Mouse (Mus musculus): Measurements from ENCODE around the gene Ccdc43. TPM values are rescaled to one million over a fixed set of nuclear protein-coding genes. Genes with fewer than 3 reads are reported as not detected.
A peak's percentile ranks its signal among the peaks of the same experiment; 100 is the strongest.

Gene Ccdc43
- polyA plus RNA-seq, 1 experiment from 2014 or later = 71.1 TPM

DNA sequence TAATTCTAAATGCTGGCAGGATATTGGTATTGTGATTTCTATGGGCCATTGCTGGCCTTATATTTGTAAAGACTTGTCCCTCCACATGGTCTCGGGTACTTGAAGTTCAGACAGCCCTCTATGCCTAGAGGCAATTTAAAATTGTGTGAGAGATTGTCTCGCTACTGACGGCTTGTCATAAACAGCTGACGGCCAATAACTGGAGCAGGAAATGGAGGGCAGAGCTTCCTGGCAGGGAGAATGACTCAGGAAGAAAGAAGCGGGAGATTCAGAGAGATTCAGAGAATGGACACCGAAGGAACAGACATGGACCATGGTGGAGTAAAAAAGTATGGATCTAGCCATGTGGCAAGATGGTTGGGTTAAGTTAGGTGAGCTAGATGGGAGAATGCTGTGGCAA lies 40.7 kb downstream of the Ccdc43 start:
- no peak overlapping the region for H3K9ac ChIP-seq (replicated peaks; ENCODE audit: low read length)
- H3K4me2 ChIP-seq (ENCODE audit: low read depth, low read length) = no peak overlapping the region
- no peaks in the 10 kb centered on the region for H3K4me1 ChIP-seq (ENCODE audit: control insufficient read depth, insufficient read depth, low read length)
- DNase-seq (ENCODE audit: low spot score) (no peak), ATAC-seq (replicated peaks; ENCODE audit: insufficient number of reproducible peaks, low FRiP score, low TSS enrichment, low read depth) (no peak)
- H3K36me3 ChIP-seq (replicated peaks; ENCODE audit: control insufficient read depth, insufficient read depth, low read depth, low read length) = no peaks in the 10 kb centered on the region
- H3K27me3 ChIP-seq (ENCODE audit: control insufficient read depth, insufficient read depth, low read length) = no peaks in the 10 kb centered on the region
- no peak overlapping the region for H3K27ac ChIP-seq (replicated peaks; ENCODE audit: low read depth, low read length)
- H3K9me3 ChIP-seq (replicated peaks; ENCODE audit: control insufficient read depth, low read length) = no peaks in the 10 kb centered on the region
- no peak overlapping the region for H3K4me3 ChIP-seq (ENCODE audit: low read depth, low read length)
- 60% methylated on average over 6 of the region's 6 CpGs for WGBS

GRCm38 (mm10) chr11:102656326-102656926 lies 41.2 kb downstream of the Ccdc43 start:
- 18% methylated on average over 4 of the region's 4 CpGs for WGBS

GRCm38 (mm10) chr11:102655888-102656287 lies 41.7 kb downstream of the Ccdc43 start:
- H3K9me3 ChIP-seq (replicated peaks; ENCODE audit: control insufficient read depth, low read length) = no peaks in the 10 kb centered on the region
- H3K4me2 ChIP-seq (ENCODE audit: low read depth, low read length) = no peak overlapping the region
- H3K36me3 ChIP-seq (replicated peaks; ENCODE audit: control insufficient read depth, insufficient read depth, low read depth, low read length) = no peaks in the 10 kb centered on the region
- no peaks in the 10 kb centered on the region for H3K4me1 ChIP-seq (ENCODE audit: control insufficient read depth, insufficient read depth, low read length)
- ATAC-seq (replicated peaks; ENCODE audit: insufficient number of reproducible peaks, low FRiP score, low TSS enrichment, low read depth) (no peak), DNase-seq (ENCODE audit: low spot score) (no peak)
- no peak overlapping the region for H3K9ac ChIP-seq (replicated peaks; ENCODE audit: low read length)
- H3K27ac ChIP-seq (replicated peaks; ENCODE audit: low read depth, low read length) = no peak overlapping the region
- 71% methylated on average over 8 of the region's 8 CpGs for WGBS
- no peaks in the 10 kb centered on the region for H3K27me3 ChIP-seq (ENCODE audit: control insufficient read depth, insufficient read depth, low read length)
- no peak overlapping the region for H3K4me3 ChIP-seq (ENCODE audit: low read depth, low read length)

More at GRCm38 (mm10) chr11:102656326-102656926, 41.2 kb downstream of the Ccdc43 start:
- Histone ChIP-seq H3K36me3 (replicated peaks; ENCODE audit: control insufficient read depth, insufficient read depth, low read depth, low read length) (no peaks in the 10 kb centered on the region), H3K9me3 (replicated peaks; ENCODE audit: control insufficient read depth, low read length) (no peaks in the 10 kb centered on the region), H3K27me3 (ENCODE audit: control insufficient read depth, insufficient read depth, low read length) (no peaks in the 10 kb centered on the region), H3K9ac (replicated peaks; ENCODE audit: low read length) (no peak overlapping the region), H3K27ac (replicated peaks; ENCODE audit: low read depth, low read length) (no peak overlapping the region), H3K4me2 (ENCODE audit: low read depth, low read length) (no peak overlapping the region), H3K4me1 (ENCODE audit: control insufficient read depth, insufficient read depth, low read length) (no peaks in the 10 kb centered on the region), H3K4me3 (ENCODE audit: low read depth, low read length) (no peak overlapping the region)
- ATAC-seq (replicated peaks; ENCODE audit: insufficient number of reproducible peaks, low FRiP score, low TSS enrichment, low read depth) (no peak), DNase-seq (ENCODE audit: low spot score) (peak; percentile 60)

- no peak overlapping the region for H3K9ac ChIP-seq (replicated peaks; ENCODE audit: low read length)
- DNase-seq (ENCODE audit: low spot score) (peak; percentile 48), ATAC-seq (replicated peaks; ENCODE audit: insufficient number of reproducible peaks, low FRiP score, low TSS enrichment, low read depth) (no peak)
- no peaks in the 10 kb centered on the region for H3K9me3 ChIP-seq (replicated peaks; ENCODE audit: control insufficient read depth, low read length)
- H3K27me3 ChIP-seq (ENCODE audit: control insufficient read depth, insufficient read depth, low read length) = no peaks in the 10 kb centered on the region
- H3K27ac ChIP-seq (replicated peaks; ENCODE audit: low read depth, low read length) = no peak overlapping the region
- H3K4me1 ChIP-seq (ENCODE audit: control insufficient read depth, insufficient read depth, low read length) = no peaks in the 10 kb centered on the region
- WGBS = 61% methylated on average over 3 of the region's 3 CpGs
- no peak overlapping the region for H3K4me3 ChIP-seq (ENCODE audit: low read depth, low read length)
- no peak overlapping the region for H3K4me2 ChIP-seq (ENCODE audit: low read depth, low read length)
- no peaks in the 10 kb centered on the region for H3K36me3 ChIP-seq (replicated peaks; ENCODE audit: control insufficient read depth, insufficient read depth, low read depth, low read length)
These were observed 44.7 kb downstream of the Ccdc43 start for GRCm38 (mm10) chr11:102652844-102653243.

DNA sequence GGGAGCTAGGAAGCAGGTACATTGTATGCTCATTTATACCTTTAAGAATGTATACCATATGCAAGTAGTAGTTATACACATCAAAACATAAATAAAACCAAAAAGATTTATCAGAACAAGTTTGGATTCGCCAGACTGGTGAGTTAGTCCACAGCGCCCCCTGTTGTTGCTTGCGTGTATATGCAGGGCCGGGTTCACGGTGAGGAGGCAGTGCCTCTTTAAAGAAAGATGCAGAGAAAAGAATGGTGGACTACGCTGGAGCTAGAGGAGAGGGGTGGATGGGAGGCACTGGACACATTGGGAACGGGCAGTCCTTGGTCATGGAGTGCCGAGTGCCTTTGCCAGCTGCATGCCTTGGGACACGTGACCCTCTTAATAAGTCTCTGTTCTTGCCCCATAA lies 46.2 kb downstream of the Ccdc43 start:
- Histone ChIP-seq H3K27me3 (ENCODE audit: control insufficient read depth, insufficient read depth, low read length) (no peaks in the 10 kb centered on the region), H3K27ac (replicated peaks; ENCODE audit: low read depth, low read length) (no peak overlapping the region), H3K4me2 (ENCODE audit: low read depth, low read length) (no peak overlapping the region), H3K4me3 (ENCODE audit: low read depth, low read length) (no peak overlapping the region), H3K9ac (replicated peaks; ENCODE audit: low read length) (no peak overlapping the region), H3K36me3 (replicated peaks; ENCODE audit: control insufficient read depth, insufficient read depth, low read depth, low read length) (no peaks in the 10 kb centered on the region), H3K9me3 (replicated peaks; ENCODE audit: control insufficient read depth, low read length) (no peaks in the 10 kb centered on the region), H3K4me1 (ENCODE audit: control insufficient read depth, insufficient read depth, low read length) (no peaks in the 10 kb centered on the region)
- 4% methylated on average over 9 of the region's 9 CpGs for WGBS
- DNase-seq (ENCODE audit: low spot score) (peak; percentile 92), ATAC-seq (replicated peaks; ENCODE audit: insufficient number of reproducible peaks, low FRiP score, low TSS enrichment, low read depth) (no peak)

GRCm38 (mm10) chr11:102647885-102648284 lies 49.7 kb downstream of the Ccdc43 start:
- no peak for DNase-seq (ENCODE audit: low spot score)
- ATAC-seq (replicated peaks; ENCODE audit: insufficient number of reproducible peaks, low FRiP score, low TSS enrichment, low read depth) = no peak
- WGBS = 77% methylated on average over 12 of the region's 12 CpGs
- Histone ChIP-seq H3K4me1 (ENCODE audit: control insufficient read depth, insufficient read depth, low read length) (no peaks in the 10 kb centered on the region), H3K36me3 (replicated peaks; ENCODE audit: control insufficient read depth, insufficient read depth, low read depth, low read length) (no peaks in the 10 kb centered on the region), H3K9me3 (replicated peaks; ENCODE audit: control insufficient read depth, low read length) (no peaks in the 10 kb centered on the region), H3K9ac (replicated peaks; ENCODE audit: low read length) (no peak overlapping the region), H3K27me3 (ENCODE audit: control insufficient read depth, insufficient read depth, low read length) (no peaks in the 10 kb centered on the region), H3K4me2 (ENCODE audit: low read depth, low read length) (no peak overlapping the region), H3K27ac (replicated peaks; ENCODE audit: low read depth, low read length) (no peak overlapping the region), H3K4me3 (ENCODE audit: low read depth, low read length) (no peak overlapping the region)

GRCm38 (mm10) chr11:102646226-102646625 lies 51.4 kb downstream of the Ccdc43 start:
- no peaks in the 10 kb centered on the region for H3K9me3 ChIP-seq (replicated peaks; ENCODE audit: control insufficient read depth, low read length)
- no peaks in the 10 kb centered on the region for H3K4me1 ChIP-seq (ENCODE audit: control insufficient read depth, insufficient read depth, low read length)
- no peak for DNase-seq (ENCODE audit: low spot score)
- no peak overlapping the region for H3K27ac ChIP-seq (replicated peaks; ENCODE audit: low read depth, low read length)
- H3K9ac ChIP-seq (replicated peaks; ENCODE audit: low read length) = no peak overlapping the region
- H3K27me3 ChIP-seq (ENCODE audit: control insufficient read depth, insufficient read depth, low read length) = no peaks in the 10 kb centered on the region
- H3K4me2 ChIP-seq (ENCODE audit: low read depth, low read length) = no peak overlapping the region
- H3K36me3 ChIP-seq (replicated peaks; ENCODE audit: control insufficient read depth, insufficient read depth, low read depth, low read length) = no peaks in the 10 kb centered on the region
- no peak for ATAC-seq (replicated peaks; ENCODE audit: insufficient number of reproducible peaks, low FRiP score, low TSS enrichment, low read depth)
- WGBS = 79% methylated on average over 13 of the region's 13 CpGs
- H3K4me3 ChIP-seq (ENCODE audit: low read depth, low read length) = no peak overlapping the region

- 0 out of 2 replicates have a peak, but pooled peaks have one; percentile 14 for ATAC-seq (replicated peaks; ENCODE audit: insufficient number of reproducible peaks, low FRiP score, low TSS enrichment, low read depth)
- no peak overlapping the region for H3K4me2 ChIP-seq (ENCODE audit: low read depth, low read length)
- H3K4me1 ChIP-seq (ENCODE audit: control insufficient read depth, insufficient read depth, low read length) = peaks cover under 1% of the 10 kb centered on the region; the same call in 1 of the 2 replicates
- no peak for DNase-seq (ENCODE audit: low spot score)
- H3K36me3 ChIP-seq (replicated peaks; ENCODE audit: control insufficient read depth, insufficient read depth, low read depth, low read length) = no peaks in the 10 kb centered on the region
- no peaks in the 10 kb centered on the region for H3K9me3 ChIP-seq (replicated peaks; ENCODE audit: control insufficient read depth, low read length)
- WGBS = 36% methylated on average over 10 of the region's 10 CpGs
- no peak overlapping the region for H3K4me3 ChIP-seq (ENCODE audit: low read depth, low read length)
- no peaks in the 10 kb centered on the region for H3K27me3 ChIP-seq (ENCODE audit: control insufficient read depth, insufficient read depth, low read length)
- no peak overlapping the region for H3K9ac ChIP-seq (replicated peaks; ENCODE audit: low read length)
- H3K27ac ChIP-seq (replicated peaks; ENCODE audit: low read depth, low read length) = no peak overlapping the region
These were observed 53.6 kb downstream of the Ccdc43 start for GRCm38 (mm10) chr11:102643891-102644382.

Data from embryonic facial prominence, embryonic 11.5 days (tissue).